Mouse (Mus musculus) ES-E14 (cell line): ENCODE measurements around the gene Agtrap.

Experiments
- HCFC1 ChIP-seq: IDR thresholded peaks from 2 replicates; pipeline ENCODE4 v1.6.1; 2012; ENCODE audit warnings: low read length, inconsistent platforms, borderline replicate concordance; ENCODE audit not compliant: insufficient read depth
- MAFK ChIP-seq: IDR thresholded peaks from 2 replicates; pipeline ENCODE4 v1.6.1; 2014; ENCODE audit warnings: mild to moderate bottlenecking, low read depth, low read length, inconsistent platforms; ENCODE audit not compliant: insufficient read depth
- ZNF384 ChIP-seq: IDR thresholded peaks from 2 replicates; pipeline ENCODE4 v1.6.1; 2012; ENCODE audit warnings: low read depth, low read length, inconsistent platforms

- no peak for TF ChIP-seq HCFC1
- no peak for TF ChIP-seq ZNF384
- TF ChIP-seq MAFK = no peak
These were observed 8.6 kb downstream of the Agtrap start for GRCm38 (mm10) chr4:148079212-148079611.
